Mouse (Mus musculus) small intestine, adult 2 months (tissue): Measurements from ENCODE around the gene Tnni2. TPM values are rescaled to one million over a fixed set of nuclear protein-coding genes. Genes with fewer than 3 reads are reported as not detected.

Experiments
- H3K27ac ChIP-seq: fragments of 200-500 bp; 2 replicates; pipeline ENCODE4 v1.5.1; 2012; ENCODE audit warnings: low read depth, low read length, control low read depth, inconsistent platforms; ENCODE audit not compliant: insufficient read depth
- H3K27me3 ChIP-seq: fragments of 200-500 bp; 2 replicates; pipeline ENCODE4 v1.6.1; 2012; ENCODE audit warnings: mild to moderate bottlenecking, moderate library complexity, low read length, inconsistent platforms; ENCODE audit not compliant: control insufficient read depth, insufficient read depth
- H3K36me3 ChIP-seq: fragments of 200-500 bp; 2 replicates; pipeline ENCODE4 v1.6.1; 2012; ENCODE audit warnings: mild to moderate bottlenecking, low read length, control low read depth, inconsistent platforms; ENCODE audit not compliant: control insufficient read depth, insufficient read depth
- H3K4me1 ChIP-seq: fragments of 200-500 bp; 2 replicates; pipeline ENCODE4 v1.6.1; 2012; ENCODE audit warnings: low read length, inconsistent platforms, mixed read lengths; ENCODE audit not compliant: control insufficient read depth, insufficient read depth, insufficient read length
- H3K4me3 ChIP-seq: fragments of 200-500 bp; 2 replicates; pipeline ENCODE4 v1.5.1; 2012; ENCODE audit warnings: low read depth, mild to moderate bottlenecking, control low read depth, inconsistent platforms, low read length, moderate library complexity
- CTCF ChIP-seq: fragments of 200-500 bp; IDR thresholded peaks from 2 replicates; pipeline ENCODE4 v1.5.1; 2012; ENCODE audit warnings: low read depth, mild to moderate bottlenecking, control low read depth, inconsistent platforms, low read length, moderate library complexity, mixed read lengths; ENCODE audit not compliant: insufficient replicate concordance, insufficient read length; ENCODE audit errors: extremely low read depth
- POLR2A ChIP-seq: fragments of 200-500 bp; IDR thresholded peaks from 2 replicates; pipeline ENCODE4 v1.6.1; 2012; ENCODE audit warnings: low read depth, mild to moderate bottlenecking, control low read depth, inconsistent platforms, low read length, moderate library complexity
- WGBS: fragments of 180-500 bp; shearing (Covaris S2); methylation state at CpG from one replicate; pipeline ENCODE4 v1.1.7; 2018; 5-methylcytosine and 5-hydroxymethylcytosine counted together
- polyA plus RNA-seq: library from polyadenylated mRNA; depleted of rRNA; stranded (reverse); fragments of >200 nt; gene quantifications from 2 replicates; pipeline ENCODE4 v1.2.3, GENCODE M21; 2012; rRNA removed

Gene Tnni2
- polyA plus RNA-seq = 0.35 and 2.9 TPM in 2 replicates

DNA sequence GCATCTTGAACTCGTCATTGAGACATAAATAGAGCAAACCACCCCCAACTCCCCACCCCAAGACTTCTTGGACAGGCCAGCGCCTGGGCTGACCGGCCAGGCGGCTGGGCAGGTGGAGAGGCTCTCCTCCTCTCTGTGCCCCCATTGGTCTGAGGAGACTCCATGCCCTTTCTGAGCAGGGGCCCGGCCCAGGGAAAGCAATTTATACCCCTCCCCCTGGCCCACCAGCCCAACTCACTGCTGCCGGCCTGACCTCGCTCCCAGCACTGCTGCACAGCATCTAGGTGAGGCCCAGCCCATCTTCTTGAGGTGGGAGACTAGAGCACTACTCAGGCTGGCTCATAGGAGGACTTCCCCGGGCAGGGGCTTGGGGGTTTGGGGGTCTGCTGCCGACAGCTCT lies at the start of gene Tnni2:
Gene Tnni2 (plus strand): TSS at position 224 of the 400 bp plus-strand sequence.
- 76% methylated on average over 9 of the region's 9 CpGs for WGBS

GRCm38 (mm10) chr7:142393191-142393590 lies 48.4 kb upstream of the Tnni2 start:
- Histone ChIP-seq H3K27me3 (no peaks in the 10 kb centered on the region), H3K4me3 (no peak overlapping the region), H3K27ac (no peak overlapping the region), H3K36me3 (no peaks in the 10 kb centered on the region), H3K4me1 (peaks cover 9% of the 10 kb centered on the region; the same call in 1 of the 2 replicates)
- 25% methylated on average over 4 of the region's 4 CpGs for WGBS
- TF ChIP-seq POLR2A (no peak), CTCF (no peak)

More for the DNA sequence above, at the start of gene Tnni2:
- Histone ChIP-seq H3K4me1 (no peaks in the 10 kb centered on the region; the same call in 1 of the 2 replicates), H3K36me3 (no peaks in the 10 kb centered on the region), H3K4me3 (no peak within 1 kb of the TSS), H3K27me3 (no peaks in the 10 kb centered on the region), H3K27ac (no peak within 1 kb of the TSS)
- TF ChIP-seq CTCF (no peak), POLR2A (no peak)

DNA sequence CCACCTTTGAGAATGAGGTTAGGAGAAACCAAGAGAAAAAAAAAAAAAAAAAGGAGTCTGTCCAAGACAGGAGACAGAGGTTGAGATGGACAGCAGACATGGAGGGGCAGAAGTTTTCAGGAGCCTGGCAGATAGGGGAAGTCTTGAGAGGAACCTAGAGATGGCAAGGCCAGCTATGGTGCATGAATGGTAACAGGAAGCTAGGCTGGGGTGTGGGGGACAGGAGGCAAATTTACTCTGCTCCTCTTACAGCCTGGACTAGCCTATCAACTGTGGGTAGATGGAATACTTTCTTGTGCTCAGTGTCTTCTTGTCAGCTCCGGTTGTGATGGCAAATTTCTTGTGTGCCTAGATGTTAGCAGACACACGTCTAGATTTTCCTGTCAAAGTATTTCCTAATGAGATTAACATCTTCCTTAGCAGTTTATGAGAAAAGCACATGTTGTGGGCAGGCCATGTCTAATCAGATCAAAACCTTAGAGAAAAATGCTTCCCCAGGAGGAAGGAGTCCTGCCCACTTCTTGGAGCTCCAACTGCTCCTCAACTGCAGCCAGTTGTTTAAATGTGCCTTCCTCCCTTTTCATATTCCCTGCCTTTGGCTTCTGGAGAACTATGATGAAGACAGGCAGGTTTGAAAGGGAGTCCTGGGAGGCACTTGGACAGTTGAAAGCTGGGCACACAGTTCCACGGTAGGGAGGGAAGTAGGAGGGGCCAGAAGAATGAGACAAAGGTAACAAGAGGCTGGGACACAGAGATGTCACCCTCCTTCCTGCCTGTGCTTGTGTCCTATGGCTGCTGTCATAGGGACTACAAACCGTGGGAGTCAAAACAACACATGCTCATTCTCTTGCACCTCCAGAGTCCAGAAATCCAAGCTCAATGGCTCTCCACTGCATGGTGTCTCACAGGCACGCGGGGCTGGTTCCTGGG lies 47.1 kb upstream of the Tnni2 start:
- no peak for TF ChIP-seq POLR2A
- Histone ChIP-seq H3K4me3 (no peak overlapping the region), H3K27ac (no peak overlapping the region), H3K27me3 (no peaks in the 10 kb centered on the region), H3K36me3 (no peaks in the 10 kb centered on the region), H3K4me1 (peaks cover 10% of the 10 kb centered on the region; the same call in 1 of the 2 replicates)
- WGBS = 62% methylated on average over 6 of the region's 6 CpGs

- Histone ChIP-seq H3K27ac (no peak overlapping the region), H3K27me3 (no peaks in the 10 kb centered on the region), H3K4me1 (peaks cover 10% of the 10 kb centered on the region; the same call in 1 of the 2 replicates), H3K4me3 (no peak overlapping the region), H3K36me3 (no peaks in the 10 kb centered on the region)
- no peak for TF ChIP-seq POLR2A
- TF ChIP-seq CTCF = no peak
- WGBS = 78% methylated on average over 4 of the region's 4 CpGs
Observed at GRCm38 (mm10) chr7:142395472-142395871, 46.1 kb upstream of the Tnni2 start.

- no peak for TF ChIP-seq POLR2A
- TF ChIP-seq CTCF = no peak
- Histone ChIP-seq H3K27ac (no peak overlapping the region), H3K4me3 (no peak overlapping the region), H3K27me3 (no peaks in the 10 kb centered on the region), H3K4me1 (peaks cover 10% of the 10 kb centered on the region; the same call in 1 of the 2 replicates), H3K36me3 (no peaks in the 10 kb centered on the region)
- 100% methylated on average over 1 of the region's 1 CpGs for WGBS
Observed at GRCm38 (mm10) chr7:142396611-142397010, 45.0 kb upstream of the Tnni2 start.

DNA sequence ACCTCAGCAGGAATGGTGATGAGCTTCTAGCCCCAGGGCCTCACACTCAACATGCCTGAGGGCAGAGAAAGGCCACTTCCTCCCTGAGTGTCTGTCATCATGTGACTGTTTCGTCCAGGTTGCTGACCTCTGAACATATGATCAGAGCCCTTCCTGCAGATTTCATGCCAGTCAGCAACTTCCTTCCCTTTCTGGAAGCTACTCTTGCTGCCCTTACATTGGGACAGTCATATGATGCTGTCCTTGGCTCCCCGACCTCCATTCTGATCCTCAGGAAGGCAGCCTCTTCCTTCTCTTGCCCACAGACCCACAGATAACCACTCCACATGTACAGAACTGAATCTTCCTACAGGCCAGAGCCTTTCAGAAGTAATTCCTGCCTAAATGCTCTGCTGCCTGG lies 43.6 kb upstream of the Tnni2 start:
- no peak overlapping the region for H3K27ac ChIP-seq
- TF ChIP-seq CTCF (no peak), POLR2A (no peak)
- H3K27me3 ChIP-seq = no peaks in the 10 kb centered on the region
- WGBS = 47% methylated on average over 2 of the region's 2 CpGs
- H3K4me1 ChIP-seq = peaks cover 10% of the 10 kb centered on the region; the same call in 1 of the 2 replicates
- no peak overlapping the region for H3K4me3 ChIP-seq
- no peaks in the 10 kb centered on the region for H3K36me3 ChIP-seq

- WGBS = 70% methylated on average over 1 of the region's 1 CpGs
- Histone ChIP-seq H3K27ac (no peak overlapping the region), H3K36me3 (no peaks in the 10 kb centered on the region), H3K4me3 (no peak overlapping the region), H3K27me3 (no peaks in the 10 kb centered on the region), H3K4me1 (peaks cover 7% of the 10 kb centered on the region; the same call in 1 of the 2 replicates)
- TF ChIP-seq POLR2A = no peak
- no peak for TF ChIP-seq CTCF
Observed at GRCm38 (mm10) chr7:142399250-142399649, 42.4 kb upstream of the Tnni2 start.
